Mouse (Mus musculus) 416B (cell line): ENCODE data around the gene Oxgr1.
"Not testable (repeated sequence)": the region's sequence is repeated elsewhere in the genome, so short reads cannot be mapped to it uniquely, and the experiment has no call there.

ENCODE experiments used
- DNase-seq: peaks from one replicate; pipeline ENCODE4 v3.0.0; 2011; ENCODE audit warnings: low read depth

Oxgr1 gene

GRCm38 (mm10) chr14:120042187-120042820 is at the start of gene Oxgr1:
Oxgr1 (minus strand) TSS chr14:120042435.
- DNase-seq: no peak

- no peak for DNase-seq
Measured at GRCm38 (mm10) chr14:120090401-120090800, 48.2 kb upstream of the Oxgr1 start.

- DNase-seq: no peak
Measured at GRCm38 (mm10) chr14:120089649-120090360, 47.6 kb upstream of the Oxgr1 start.

GRCm38 (mm10) chr14:120089006-120089648 is 46.9 kb upstream of the Oxgr1 start:
- DNase-seq: no peak

- no peak for DNase-seq
Measured at GRCm38 (mm10) chr14:120084084-120084667, 41.9 kb upstream of the Oxgr1 start.

- DNase-seq: peak; percentile 58
Measured at GRCm38 (mm10) chr14:120076192-120076591, 34.0 kb upstream of the Oxgr1 start.

- no peak for DNase-seq
Measured at GRCm38 (mm10) chr14:120075746-120076145, 33.5 kb upstream of the Oxgr1 start.

- DNase-seq: no peak
Measured at GRCm38 (mm10) chr14:120074231-120074630, 32.0 kb upstream of the Oxgr1 start.

GRCm38 (mm10) chr14:120061096-120061495 is 18.9 kb upstream of the Oxgr1 start:
- DNase-seq: peak; percentile 33

GRCm38 (mm10) chr14:120033454-120033853 is 8.8 kb downstream of the Oxgr1 start:
- no peak for DNase-seq

GRCm38 (mm10) chr14:120019948-120020347 is 22.3 kb downstream of the Oxgr1 start:
- DNase-seq: no peak

- DNase-seq: no peak
Measured at GRCm38 (mm10) chr14:120009969-120010872, 32.0 kb downstream of the Oxgr1 start.

- no peak for DNase-seq
Measured at GRCm38 (mm10) chr14:120005153-120005552, 37.1 kb downstream of the Oxgr1 start.

GRCm38 (mm10) chr14:120003661-120004060 is 38.6 kb downstream of the Oxgr1 start:
- no peak for DNase-seq

- DNase-seq: no peak
Measured at GRCm38 (mm10) chr14:120002673-120003072, 39.6 kb downstream of the Oxgr1 start.

- no peak for DNase-seq
Measured at GRCm38 (mm10) chr14:119989651-119990050, 52.6 kb downstream of the Oxgr1 start.

GRCm38 (mm10) chr14:119988937-119989645 is 53.1 kb downstream of the Oxgr1 start:
- no peak for DNase-seq

- DNase-seq: no peak
Measured at GRCm38 (mm10) chr14:119987257-119987656, 55.0 kb downstream of the Oxgr1 start.

- DNase-seq: no peak
Measured at GRCm38 (mm10) chr14:119986778-119987177, 55.5 kb downstream of the Oxgr1 start.

GRCm38 (mm10) chr14:119986351-119986750 is 55.9 kb downstream of the Oxgr1 start:
- DNase-seq: not testable (repeated sequence)

- DNase-seq: no peak
Measured at GRCm38 (mm10) chr14:119981314-119981713, 60.9 kb downstream of the Oxgr1 start.
